Mouse (Mus musculus): ENCODE data around the gene Mta3. TPM values are rescaled to one million over a fixed set of nuclear protein-coding genes. Genes with fewer than 3 reads are reported as not detected.
"Not testable (repeated sequence)": the region's sequence is repeated elsewhere in the genome, so short reads cannot be mapped to it uniquely, and the experiment has no call there.

Gene Mta3
- polyA plus RNA-seq, 1 experiment from 2014 or later, result 44.5 TPM

DNA sequence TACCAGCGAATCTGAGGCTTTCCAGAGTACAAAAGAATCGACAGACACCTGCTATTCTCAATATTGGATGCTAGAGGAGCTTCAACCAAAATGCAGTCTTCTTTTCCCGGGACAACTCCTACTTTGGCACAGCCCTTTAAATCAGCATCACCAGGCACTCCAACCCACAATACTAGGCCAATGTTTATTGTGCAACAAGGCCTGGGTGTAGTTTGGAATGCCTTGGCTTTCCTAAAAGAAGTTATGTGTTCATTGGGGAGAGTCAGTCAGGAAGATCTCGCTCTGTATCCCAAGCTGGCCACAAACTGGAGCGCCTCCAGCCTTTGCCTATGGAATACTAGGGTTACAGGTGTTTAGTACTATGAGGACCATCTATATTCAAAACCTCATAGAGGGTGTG, 1.5 kb upstream of the Mta3 start:
- H3K27ac ChIP-seq (replicated peaks; ENCODE audit: low read depth, low read length), result no peak overlapping the region
- no peak for DNase-seq (ENCODE audit: low spot score)
- no peak overlapping the region for H3K4me3 ChIP-seq (ENCODE audit: low read depth, low read length)
- H3K4me2 ChIP-seq (ENCODE audit: low read depth, low read length), result no peak overlapping the region
- 87% methylated on average over 5 of the region's 5 CpGs for WGBS
- H3K4me1 ChIP-seq (ENCODE audit: control insufficient read depth, insufficient read depth, low read length), result no peaks in the 10 kb centered on the region
- H3K9me3 ChIP-seq (replicated peaks; ENCODE audit: control insufficient read depth, low read length), result no peaks in the 10 kb centered on the region
- no peak overlapping the region for H3K9ac ChIP-seq (replicated peaks; ENCODE audit: low read length)
- no peak for ATAC-seq (replicated peaks; ENCODE audit: insufficient number of reproducible peaks, low FRiP score, low TSS enrichment, low read depth)
- H3K27me3 ChIP-seq (ENCODE audit: control insufficient read depth, insufficient read depth, low read length), result no peaks in the 10 kb centered on the region
- H3K36me3 ChIP-seq (replicated peaks; ENCODE audit: control insufficient read depth, insufficient read depth, low read depth, low read length), result no peaks in the 10 kb centered on the region; the same call in 1 of the 2 replicates

DNA sequence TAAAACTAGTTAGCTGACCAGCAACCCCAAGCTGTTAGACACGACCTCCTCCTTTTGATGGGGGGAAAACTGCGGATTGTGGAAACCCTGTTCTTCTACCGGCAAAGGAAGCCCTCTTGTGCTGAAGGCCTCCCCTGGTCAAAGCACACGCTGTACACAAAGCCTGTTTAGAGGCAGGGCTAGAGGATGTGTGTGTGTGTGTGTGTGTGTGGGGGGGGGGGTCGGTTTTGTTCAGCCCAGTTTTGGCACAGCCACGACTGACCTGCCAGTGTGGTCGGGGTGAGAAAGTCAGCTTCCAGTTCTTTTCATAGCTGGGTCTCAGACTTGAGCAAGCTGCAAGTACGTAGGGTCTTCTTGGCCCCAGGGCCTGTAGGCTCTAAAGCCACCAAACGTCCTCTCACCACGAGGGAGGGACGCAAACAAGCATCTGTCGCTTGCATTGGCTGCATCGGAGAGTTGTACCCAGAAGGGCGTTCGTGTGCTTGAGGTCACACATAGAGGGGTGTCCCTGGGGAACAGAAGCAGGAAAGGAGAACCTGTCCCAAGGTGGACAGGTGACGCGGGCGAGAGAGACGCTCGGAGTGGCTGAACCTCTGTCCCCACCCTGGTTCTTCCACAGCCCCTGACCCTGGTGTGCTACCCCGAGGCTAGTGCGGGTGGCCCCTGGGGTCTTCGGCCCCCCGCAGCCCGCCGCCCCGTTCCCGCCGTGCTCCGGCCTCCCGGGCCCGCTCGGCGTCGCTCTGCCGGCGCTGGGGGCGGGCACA, 429 bp upstream of the Mta3 start:
- Histone ChIP-seq H3K4me3 (ENCODE audit: low read depth, low read length) (peak overlapping the region; percentile 70), H3K9ac (replicated peaks; ENCODE audit: low read length) (peak overlapping the region; percentile 89), H3K27ac (replicated peaks; ENCODE audit: low read depth, low read length) (peak overlapping the region; percentile 75), H3K36me3 (replicated peaks; ENCODE audit: control insufficient read depth, insufficient read depth, low read depth, low read length) (no peaks in the 10 kb centered on the region; the same call in 1 of the 2 replicates), H3K27me3 (ENCODE audit: control insufficient read depth, insufficient read depth, low read length) (no peaks in the 10 kb centered on the region), H3K4me1 (ENCODE audit: control insufficient read depth, insufficient read depth, low read length) (no peaks in the 10 kb centered on the region), H3K9me3 (replicated peaks; ENCODE audit: control insufficient read depth, low read length) (no peaks in the 10 kb centered on the region), H3K4me2 (ENCODE audit: low read depth, low read length) (peak overlapping the region; percentile 79)
- WGBS, result 2% methylated on average over 30 of the region's 38 CpGs
- ATAC-seq (replicated peaks; ENCODE audit: insufficient number of reproducible peaks, low FRiP score, low TSS enrichment, low read depth) (peak; percentile 53; the same call in 1 of the 2 replicates), DNase-seq (ENCODE audit: low spot score) (peak; percentile 66)

- H3K9me3 ChIP-seq (replicated peaks; ENCODE audit: control insufficient read depth, low read length), result no peaks in the 10 kb centered on the region
- DNase-seq (ENCODE audit: low spot score), result peak; percentile 50
- no peaks in the 10 kb centered on the region for H3K4me1 ChIP-seq (ENCODE audit: control insufficient read depth, insufficient read depth, low read length)
- H3K36me3 ChIP-seq (replicated peaks; ENCODE audit: control insufficient read depth, insufficient read depth, low read depth, low read length), result no peaks in the 10 kb centered on the region; the same call in none of the 2 replicates
- H3K9ac ChIP-seq (replicated peaks; ENCODE audit: low read length), result peak overlapping the region; percentile 89
- H3K27me3 ChIP-seq (ENCODE audit: control insufficient read depth, insufficient read depth, low read length), result no peaks in the 10 kb centered on the region
- 1% methylated on average over 19 of the region's 19 CpGs for WGBS
- ATAC-seq (replicated peaks; ENCODE audit: insufficient number of reproducible peaks, low FRiP score, low TSS enrichment, low read depth), result peak; percentile 74
- peak overlapping the region; percentile 70 for H3K4me3 ChIP-seq (ENCODE audit: low read depth, low read length)
- peak overlapping the region; percentile 79 for H3K4me2 ChIP-seq (ENCODE audit: low read depth, low read length)
- H3K27ac ChIP-seq (replicated peaks; ENCODE audit: low read depth, low read length), result peak overlapping the region; percentile 75
These were observed 697 bp downstream of the Mta3 start for GRCm38 (mm10) chr17:83706594-83707126.

- Histone ChIP-seq H3K36me3 (replicated peaks; ENCODE audit: control insufficient read depth, insufficient read depth, low read depth, low read length) (no peaks in the 10 kb centered on the region; the same call in none of the 2 replicates), H3K9me3 (replicated peaks; ENCODE audit: control insufficient read depth, low read length) (no peaks in the 10 kb centered on the region), H3K27ac (replicated peaks; ENCODE audit: low read depth, low read length) (no peak overlapping the region), H3K4me3 (ENCODE audit: low read depth, low read length) (peak overlapping the region; percentile 70; the same call in 1 of the 2 replicates), H3K4me2 (ENCODE audit: low read depth, low read length) (no peak overlapping the region), H3K9ac (replicated peaks; ENCODE audit: low read length) (no peak overlapping the region; the same call in 1 of the 2 replicates), H3K27me3 (ENCODE audit: control insufficient read depth, insufficient read depth, low read length) (no peaks in the 10 kb centered on the region), H3K4me1 (ENCODE audit: control insufficient read depth, insufficient read depth, low read length) (no peaks in the 10 kb centered on the region)
- DNase-seq (ENCODE audit: low spot score) (no peak), ATAC-seq (replicated peaks; ENCODE audit: insufficient number of reproducible peaks, low FRiP score, low TSS enrichment, low read depth) (no peak)
- WGBS, result 79% methylated on average over 4 of the region's 4 CpGs
These were observed 1.4 kb downstream of the Mta3 start for GRCm38 (mm10) chr17:83707372-83707771.

DNA sequence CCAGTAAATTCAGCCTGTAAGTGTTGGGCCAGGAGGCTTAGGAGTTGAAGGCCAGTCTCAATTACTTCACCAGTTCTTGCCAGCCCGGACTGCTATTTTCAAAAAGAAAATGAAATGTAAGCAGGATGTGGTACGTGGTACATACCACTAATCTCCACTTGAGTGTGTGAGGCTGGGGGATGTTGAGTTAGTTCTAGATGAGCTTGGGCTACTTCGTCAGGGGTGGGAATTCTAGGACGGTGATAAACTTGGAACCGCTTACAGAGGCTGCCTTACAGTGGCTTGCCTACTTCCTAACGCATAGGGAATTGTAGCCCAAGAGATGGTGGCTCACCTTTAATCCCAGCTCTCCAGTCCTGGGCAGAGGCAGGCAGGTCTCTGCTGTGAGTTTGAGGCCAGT, 1.9 kb downstream of the Mta3 start:
- no peak overlapping the region for H3K27ac ChIP-seq (replicated peaks; ENCODE audit: low read depth, low read length)
- H3K27me3 ChIP-seq (ENCODE audit: control insufficient read depth, insufficient read depth, low read length), result no peaks in the 10 kb centered on the region
- H3K36me3 ChIP-seq (replicated peaks; ENCODE audit: control insufficient read depth, insufficient read depth, low read depth, low read length), result no peaks in the 10 kb centered on the region; the same call in none of the 2 replicates
- H3K4me1 ChIP-seq (ENCODE audit: control insufficient read depth, insufficient read depth, low read length), result no peaks in the 10 kb centered on the region
- H3K4me2 ChIP-seq (ENCODE audit: low read depth, low read length), result no peak overlapping the region
- no peak for ATAC-seq (replicated peaks; ENCODE audit: insufficient number of reproducible peaks, low FRiP score, low TSS enrichment, low read depth)
- 94% methylated on average over 6 of the region's 6 CpGs for WGBS
- no peak overlapping the region for H3K4me3 ChIP-seq (ENCODE audit: low read depth, low read length)
- no peak overlapping the region for H3K9ac ChIP-seq (replicated peaks; ENCODE audit: low read length)
- DNase-seq (ENCODE audit: low spot score), result no peak
- H3K9me3 ChIP-seq (replicated peaks; ENCODE audit: control insufficient read depth, low read length), result no peaks in the 10 kb centered on the region

GRCm38 (mm10) chr17:83708256-83708655, 2.3 kb downstream of the Mta3 start:
- H3K9me3 ChIP-seq (replicated peaks; ENCODE audit: control insufficient read depth, low read length), result no peaks in the 10 kb centered on the region
- WGBS, result 85% methylated on average over 10 of the region's 10 CpGs
- no peaks in the 10 kb centered on the region; the same call in none of the 2 replicates for H3K36me3 ChIP-seq (replicated peaks; ENCODE audit: control insufficient read depth, insufficient read depth, low read depth, low read length)
- H3K4me1 ChIP-seq (ENCODE audit: control insufficient read depth, insufficient read depth, low read length), result no peaks in the 10 kb centered on the region
- no peak overlapping the region for H3K4me2 ChIP-seq (ENCODE audit: low read depth, low read length)
- H3K27me3 ChIP-seq (ENCODE audit: control insufficient read depth, insufficient read depth, low read length), result no peaks in the 10 kb centered on the region
- H3K4me3 ChIP-seq (ENCODE audit: low read depth, low read length), result no peak overlapping the region
- DNase-seq (ENCODE audit: low spot score), result no peak
- no peak overlapping the region for H3K27ac ChIP-seq (replicated peaks; ENCODE audit: low read depth, low read length)
- ATAC-seq (replicated peaks; ENCODE audit: insufficient number of reproducible peaks, low FRiP score, low TSS enrichment, low read depth), result no peak
- H3K9ac ChIP-seq (replicated peaks; ENCODE audit: low read length), result no peak overlapping the region

DNA sequence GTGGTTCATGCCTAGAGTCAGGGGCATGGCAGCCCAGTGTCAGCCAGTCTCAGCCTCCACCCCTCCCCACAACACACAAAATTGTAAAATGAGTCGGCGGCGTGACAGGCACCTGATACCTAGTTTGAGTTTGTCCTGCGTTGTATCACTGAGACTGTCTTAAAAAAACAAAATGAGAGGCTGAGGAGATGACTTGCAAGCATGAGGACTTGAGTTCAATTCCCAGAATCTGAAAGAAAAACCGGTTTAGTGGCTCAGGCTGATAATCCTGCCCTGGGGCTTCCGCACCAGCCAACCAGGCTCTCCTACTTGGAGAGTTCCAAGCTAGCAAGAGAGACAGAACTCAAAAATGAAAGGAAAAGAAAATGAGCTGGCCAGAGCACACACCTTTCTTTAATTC, 2.9 kb downstream of the Mta3 start:
- no peaks in the 10 kb centered on the region; the same call in none of the 2 replicates for H3K36me3 ChIP-seq (replicated peaks; ENCODE audit: control insufficient read depth, insufficient read depth, low read depth, low read length)
- no peaks in the 10 kb centered on the region for H3K27me3 ChIP-seq (ENCODE audit: control insufficient read depth, insufficient read depth, low read length)
- no peaks in the 10 kb centered on the region for H3K4me1 ChIP-seq (ENCODE audit: control insufficient read depth, insufficient read depth, low read length)
- no peak overlapping the region for H3K4me3 ChIP-seq (ENCODE audit: low read depth, low read length)
- no peak overlapping the region for H3K27ac ChIP-seq (replicated peaks; ENCODE audit: low read depth, low read length)
- H3K4me2 ChIP-seq (ENCODE audit: low read depth, low read length), result no peak overlapping the region
- H3K9me3 ChIP-seq (replicated peaks; ENCODE audit: control insufficient read depth, low read length), result no peaks in the 10 kb centered on the region
- H3K9ac ChIP-seq (replicated peaks; ENCODE audit: low read length), result no peak overlapping the region
- WGBS, result 85% methylated on average over 6 of the region's 6 CpGs
- ATAC-seq (replicated peaks; ENCODE audit: insufficient number of reproducible peaks, low FRiP score, low TSS enrichment, low read depth) (no peak), DNase-seq (ENCODE audit: low spot score) (no peak)

GRCm38 (mm10) chr17:83709517-83709916, 3.6 kb downstream of the Mta3 start:
- H3K4me3 ChIP-seq (ENCODE audit: low read depth, low read length); H3K9me3 ChIP-seq (replicated peaks; ENCODE audit: control insufficient read depth, low read length); H3K27ac ChIP-seq (replicated peaks; ENCODE audit: low read depth, low read length); H3K9ac ChIP-seq (replicated peaks; ENCODE audit: low read length); DNase-seq (ENCODE audit: low spot score); H3K36me3 ChIP-seq (replicated peaks; ENCODE audit: control insufficient read depth, insufficient read depth, low read depth, low read length); H3K4me2 ChIP-seq (ENCODE audit: low read depth, low read length); ATAC-seq (replicated peaks; ENCODE audit: insufficient number of reproducible peaks, low FRiP score, low TSS enrichment, low read depth); H3K4me1 ChIP-seq (ENCODE audit: control insufficient read depth, insufficient read depth, low read length); H3K27me3 ChIP-seq (ENCODE audit: control insufficient read depth, insufficient read depth, low read length): not testable (repeated sequence)
- 79% methylated on average over 3 of the region's 3 CpGs for WGBS

Data from embryonic facial prominence, embryonic 11.5 days (tissue).